Mouse (Mus musculus) left cerebral cortex, adult 11 months (tissue): ENCODE measurements around the gene Bzw2.

Source experiments
- DNase-seq: peaks from one replicate; pipeline ENCODE4 v3.0.0; 2022; ENCODE audit warnings: low spot score

Gene Bzw2

GRCm38 (mm10) chr12:36070231-36070630, 87.6 kb downstream of the Bzw2 start:
- no peak for DNase-seq

DNA sequence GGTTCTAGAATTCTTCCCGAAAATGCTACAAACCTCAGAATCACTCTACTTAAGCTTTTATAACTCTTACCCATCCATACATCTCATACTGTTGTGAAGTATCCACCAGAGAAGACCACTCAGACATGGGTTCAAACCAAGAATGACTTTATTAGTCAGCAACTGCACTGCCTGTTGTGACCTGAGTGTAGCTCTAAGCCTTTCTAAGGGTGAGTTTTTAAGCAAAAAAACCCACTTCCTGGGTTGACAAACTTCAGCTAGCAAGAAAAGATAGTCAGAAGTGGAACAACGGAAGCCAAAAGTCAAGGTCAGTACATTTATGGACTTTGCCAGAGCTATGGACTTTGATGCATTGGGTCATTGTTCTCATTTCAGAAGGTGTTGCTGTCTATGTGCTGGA, 90.3 kb downstream of the Bzw2 start:
- no peak for DNase-seq

DNA sequence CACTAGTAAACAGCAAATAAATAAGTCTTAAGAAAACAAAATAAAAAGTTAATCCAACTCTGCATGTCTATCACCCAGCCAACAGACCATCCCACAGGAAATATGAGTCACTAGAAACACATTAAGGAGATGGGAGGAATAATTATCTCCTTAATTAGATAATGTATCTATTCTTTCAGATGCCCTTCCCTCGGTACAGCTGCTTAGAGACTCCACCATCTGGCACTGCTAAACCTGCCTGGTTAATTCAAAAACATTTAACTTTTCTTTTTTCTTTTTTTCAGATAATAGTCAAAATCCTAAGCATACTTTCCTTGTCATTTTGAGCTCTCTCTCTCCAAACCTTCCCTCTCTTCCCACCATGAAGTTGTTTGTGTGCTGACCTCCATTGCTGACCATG, 92.0 kb downstream of the Bzw2 start:
- no peak for DNase-seq

DNA sequence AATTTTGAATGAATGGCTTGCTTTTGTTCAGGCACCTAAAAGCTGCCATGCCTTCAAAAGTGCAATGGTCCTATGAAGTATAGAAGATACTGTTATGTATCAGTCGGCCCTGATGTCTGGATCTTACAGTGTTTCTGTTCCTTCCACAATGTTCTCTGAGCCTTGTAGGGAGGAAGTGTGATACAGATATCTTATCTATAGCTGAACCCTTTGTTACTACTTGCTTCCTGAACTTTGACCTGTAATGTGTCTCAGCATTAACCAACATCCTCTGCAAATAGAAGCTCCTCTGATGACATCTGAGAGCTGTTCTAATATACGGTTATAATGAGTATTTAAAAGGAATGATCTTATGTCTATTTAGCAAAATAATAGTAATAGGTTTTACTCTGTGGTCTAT, 100.2 kb downstream of the Bzw2 start:
- DNase-seq = no peak

DNA sequence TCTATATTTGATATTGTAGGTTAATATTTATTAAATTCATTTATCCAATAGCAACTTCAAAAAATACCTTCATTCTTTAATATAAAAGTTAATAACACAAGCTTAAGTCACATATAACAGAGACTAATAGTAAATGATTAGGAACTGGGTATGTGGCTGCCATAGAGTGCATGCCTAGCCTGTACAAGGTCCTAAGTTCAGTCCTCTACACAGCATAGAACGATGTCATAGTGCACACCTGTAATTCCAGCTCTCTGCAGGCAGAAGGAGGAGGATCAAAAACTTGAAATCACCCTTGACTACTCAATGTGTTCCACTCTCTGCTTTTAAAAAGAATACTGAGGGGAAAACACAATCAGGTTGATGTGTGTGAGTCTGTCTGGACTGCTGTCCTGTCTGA, 107.6 kb downstream of the Bzw2 start:
- DNase-seq = no peak

DNA sequence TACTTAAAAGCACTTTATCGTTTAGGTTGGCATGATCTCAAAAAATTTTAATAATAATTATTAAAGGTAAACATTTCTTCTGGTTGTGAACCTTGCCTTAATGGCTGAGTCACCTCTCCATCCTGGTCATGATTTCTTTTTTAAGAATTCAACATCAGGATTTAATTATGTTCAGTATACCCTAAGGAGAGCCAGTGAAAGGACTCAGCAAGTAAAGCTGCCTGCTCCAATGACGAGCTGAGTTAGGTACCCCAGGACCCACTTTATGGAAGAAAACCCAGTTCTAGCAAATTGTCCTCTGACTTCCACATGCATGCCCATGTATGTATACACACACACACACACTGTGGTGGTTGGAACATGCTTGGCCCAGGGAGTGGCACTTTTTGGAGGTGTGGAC, 110.3 kb downstream of the Bzw2 start:
- no peak for DNase-seq

DNA sequence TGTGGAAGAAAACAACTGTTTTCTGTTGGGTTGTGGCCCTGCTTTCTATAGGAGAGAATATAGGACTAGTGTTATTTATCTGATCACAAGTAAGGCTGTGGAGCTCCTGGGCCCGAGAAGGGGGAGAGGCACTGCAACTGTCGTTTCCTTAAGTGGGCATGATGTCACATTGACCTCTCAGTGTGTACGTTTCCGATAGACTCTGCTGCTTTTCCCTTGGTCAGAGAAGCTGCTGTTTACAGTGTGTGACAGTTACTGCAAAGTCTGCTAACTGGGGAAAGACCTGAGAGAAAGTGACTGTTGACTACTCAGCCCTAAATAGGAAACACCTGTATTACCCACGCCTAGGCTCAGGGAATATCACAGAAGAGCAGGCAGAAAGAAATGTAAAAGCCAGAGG, 111.7 kb downstream of the Bzw2 start:
- DNase-seq = no peak

GRCm38 (mm10) chr12:36044691-36045090, 113.2 kb downstream of the Bzw2 start:
- DNase-seq = no peak

DNA sequence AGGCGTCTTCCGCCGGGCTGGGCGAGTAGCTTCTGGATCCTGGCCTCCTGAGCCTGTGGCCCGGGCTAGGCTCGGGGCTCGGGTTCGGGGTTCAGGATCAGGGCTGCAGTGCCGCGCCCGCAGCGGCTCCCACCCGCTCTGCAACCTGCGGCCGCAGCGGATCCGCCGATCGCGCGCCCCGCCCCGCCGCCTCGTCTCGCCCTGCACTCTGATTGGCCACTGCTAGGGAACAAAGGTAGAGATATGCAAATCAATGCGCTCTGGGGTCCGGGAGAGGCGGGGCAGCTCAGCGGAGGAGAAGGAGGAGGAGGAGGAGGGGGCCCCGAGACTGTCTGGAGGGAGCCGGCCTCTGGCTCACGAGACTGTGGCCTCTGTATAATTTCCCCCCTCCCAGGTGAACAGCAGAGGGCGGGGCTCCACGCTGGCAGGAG, 115.5 kb downstream of the Bzw2 start, which contains the start of gene Tspan13:
Tspan13 (minus strand) TSS at position 153 of the 431 bp plus-strand sequence.
- peak; percentile 82 for DNase-seq
